Mouse (Mus musculus) midbrain, embryonic 16.5 days (tissue): ENCODE measurements at regions not wholly inside any gene's neighbourhood (a gene's known extent, or its start where the extent isn't known, plus 50 kb on each side); places are given as distances from the start of the nearest gene placed in this dataset.
"Not testable (repeated sequence)": the region's sequence is repeated elsewhere in the genome, so short reads cannot be mapped to it uniquely, and the experiment has no call there.

Source experiments
- ATAC-seq: fragments of 200-750 bp; cut with Nextera tagmentation; 2 replicates; pipeline ENCODE4 v1.8.0; 2017; ENCODE audit warnings: moderate TSS enrichment
- H3K27ac ChIP-seq: fragments of 300-500 bp; sonication (generic); 2 replicates; pipeline ENCODE4 v1.5.1; 2014; ENCODE audit warnings: mild to moderate bottlenecking, low read length, mixed read lengths
- H3K27me3 ChIP-seq: fragments of 300-500 bp; sonication (generic); 2 replicates; pipeline ENCODE4 v1.6.1; 2014; ENCODE audit warnings: low read depth, low read length, mixed read lengths; ENCODE audit not compliant: control insufficient read depth, insufficient read depth
- H3K36me3 ChIP-seq: fragments of 300-500 bp; sonication (generic); 2 replicates; pipeline ENCODE4 v1.6.1; 2014; ENCODE audit warnings: mild to moderate bottlenecking, low read length, moderate library complexity, mixed read lengths; ENCODE audit not compliant: control insufficient read depth, insufficient read depth
- H3K4me1 ChIP-seq: fragments of 300-500 bp; sonication (generic); 2 replicates; pipeline ENCODE4 v1.6.1; 2014; ENCODE audit warnings: mild to moderate bottlenecking, low read length, mixed read lengths; ENCODE audit not compliant: control insufficient read depth, insufficient read depth
- H3K4me2 ChIP-seq: fragments of 300-500 bp; sonication (generic); 2 replicates; pipeline ENCODE4 v1.6.1; 2014; ENCODE audit warnings: mild to moderate bottlenecking, low read length, mixed read lengths
- H3K4me3 ChIP-seq: fragments of 300-500 bp; sonication (generic); 2 replicates; pipeline ENCODE4 v1.5.1; 2014; ENCODE audit warnings: low read depth, mild to moderate bottlenecking, low read length, moderate library complexity, mixed read lengths
- H3K9ac ChIP-seq: fragments of 300-500 bp; sonication (generic); 2 replicates; pipeline ENCODE4 v1.6.1; 2014; ENCODE audit warnings: low read depth, low read length, mixed read lengths
- H3K9me3 ChIP-seq: fragments of 300-500 bp; sonication (generic); replicated peaks from 2 replicates; pipeline ENCODE4 v1.6.1; 2014; ENCODE audit warnings: mild to moderate bottlenecking, low read length, mixed read lengths; ENCODE audit not compliant: control insufficient read depth, poor library complexity, severe bottlenecking
- WGBS: fragments of 180-500 bp; shearing (Covaris S2); extraction: QIAGEN DNeasy Blood & Tissue Kit; methylation state at CpG from one replicate; pipeline ENCODE4 v1.1.7; 2014; 5-methylcytosine and 5-hydroxymethylcytosine counted together

GRCm38 (mm10) chr1:145910637-145911369 lies 583.8 kb upstream of the Brinp3 start:
- H3K4me2 ChIP-seq = no peak overlapping the region
- 68% methylated on average over 3 of the region's 3 CpGs for WGBS
- H3K9me3 ChIP-seq = no peaks in the 10 kb centered on the region
- H3K36me3 ChIP-seq = no peaks in the 10 kb centered on the region
- H3K27me3 ChIP-seq = no peaks in the 10 kb centered on the region
- H3K4me1 ChIP-seq = no peaks in the 10 kb centered on the region
- no peak overlapping the region for H3K27ac ChIP-seq
- ATAC-seq = peak; percentile 86
- H3K9ac ChIP-seq = no peak overlapping the region
- no peak overlapping the region for H3K4me3 ChIP-seq

- Histone ChIP-seq H3K4me1 (no peaks in the 10 kb centered on the region), H3K36me3 (no peaks in the 10 kb centered on the region), H3K27ac (no peak overlapping the region), H3K9ac (no peak overlapping the region), H3K9me3 (0 out of 2 replicates have a peak, but pooled peaks cover 3% of the 10 kb centered on the region), H3K4me2 (no peak overlapping the region), H3K27me3 (no peaks in the 10 kb centered on the region), H3K4me3 (no peak overlapping the region)
- 92% methylated on average over 5 of the region's 5 CpGs for WGBS
- ATAC-seq = no peak
Measured at GRCm38 (mm10) chr1:145935798-145936197, 558.8 kb upstream of the Brinp3 start.

DNA sequence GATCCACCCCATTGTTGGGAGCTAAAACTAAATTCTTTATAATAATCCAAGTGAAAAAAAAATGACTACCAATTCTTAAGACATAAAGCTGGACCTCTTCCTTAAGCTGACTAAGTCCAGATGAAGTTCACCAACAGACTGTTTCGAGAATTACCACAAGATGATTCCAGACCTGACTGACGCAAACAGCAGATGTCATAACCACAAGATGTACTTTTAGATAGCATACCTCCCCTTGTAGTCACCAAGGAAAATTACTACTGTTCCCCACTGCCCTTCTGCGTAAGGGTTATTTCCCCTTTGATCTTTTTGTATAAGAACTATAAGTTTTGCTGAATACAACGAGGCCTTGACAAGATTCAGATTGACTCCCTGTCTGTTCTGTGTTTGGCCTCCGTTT lies 536.8 kb upstream of the Brinp3 start:
- WGBS = 89% methylated on average over 5 of the region's 5 CpGs
- H3K4me2 ChIP-seq, H3K4me1 ChIP-seq, H3K36me3 ChIP-seq, H3K27ac ChIP-seq, ATAC-seq, H3K9me3 ChIP-seq, H3K4me3 ChIP-seq, H3K27me3 ChIP-seq, H3K9ac ChIP-seq: not testable (repeated sequence)

GRCm38 (mm10) chr1:145962303-145962702 lies 532.3 kb upstream of the Brinp3 start:
- no peaks in the 10 kb centered on the region for H3K36me3 ChIP-seq
- no peak overlapping the region for H3K9ac ChIP-seq
- no peak for ATAC-seq
- no peak overlapping the region for H3K4me2 ChIP-seq
- H3K9me3 ChIP-seq = no peaks in the 10 kb centered on the region
- H3K4me1 ChIP-seq = no peaks in the 10 kb centered on the region
- no peak overlapping the region for H3K27ac ChIP-seq
- H3K4me3 ChIP-seq = no peak overlapping the region
- H3K27me3 ChIP-seq = no peaks in the 10 kb centered on the region

DNA sequence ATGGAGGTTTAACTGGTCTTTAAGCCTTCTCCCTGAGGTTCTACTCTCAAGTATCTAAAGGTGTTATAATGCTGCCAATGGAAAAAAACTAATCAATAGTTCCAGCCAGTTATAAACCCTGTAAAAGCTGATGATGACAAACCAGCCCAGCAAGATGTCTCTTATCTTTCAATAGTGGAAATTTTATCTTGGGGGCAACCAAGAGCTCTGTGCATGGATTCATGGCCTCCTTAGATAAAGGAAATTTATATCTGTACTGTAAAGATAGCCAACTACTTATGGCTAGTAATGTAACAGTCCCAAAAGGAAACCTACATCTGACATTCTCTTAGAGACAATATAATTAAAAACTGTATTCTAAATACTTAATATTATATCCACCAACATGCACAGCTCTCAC lies 526.5 kb upstream of the Brinp3 start:
- Histone ChIP-seq H3K4me3 (no peak overlapping the region), H3K36me3 (no peaks in the 10 kb centered on the region), H3K27ac (no peak overlapping the region), H3K4me2 (no peak overlapping the region), H3K27me3 (no peaks in the 10 kb centered on the region), H3K9ac (no peak overlapping the region), H3K4me1 (no peaks in the 10 kb centered on the region), H3K9me3 (no peaks in the 10 kb centered on the region)
- ATAC-seq = no peak

DNA sequence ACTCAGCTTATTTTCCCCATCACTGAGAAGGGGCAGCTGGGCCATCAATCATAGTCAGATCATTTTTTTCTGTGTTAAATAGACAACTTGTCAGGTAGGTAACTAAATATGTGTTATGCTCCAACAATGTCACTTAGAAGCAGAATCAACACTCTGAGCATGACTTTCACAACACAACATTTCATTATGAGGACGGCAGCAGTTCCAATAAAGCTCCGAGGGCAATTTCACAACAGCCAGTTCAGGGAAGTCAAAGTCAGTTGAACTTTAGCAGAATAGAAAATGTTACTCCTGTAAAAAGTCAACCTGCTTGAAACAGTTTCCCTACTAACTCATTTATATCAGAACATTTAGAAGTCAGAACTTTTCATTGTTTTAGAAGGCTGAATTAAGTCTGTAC lies 522.1 kb upstream of the Brinp3 start:
- Histone ChIP-seq H3K27ac (no peak overlapping the region), H3K27me3 (no peaks in the 10 kb centered on the region), H3K36me3 (no peaks in the 10 kb centered on the region), H3K4me1 (no peaks in the 10 kb centered on the region), H3K4me2 (no peak overlapping the region), H3K4me3 (no peak overlapping the region), H3K9me3 (no peaks in the 10 kb centered on the region), H3K9ac (no peak overlapping the region)
- WGBS = 84% methylated on average over 2 of the region's 2 CpGs
- no peak for ATAC-seq

DNA sequence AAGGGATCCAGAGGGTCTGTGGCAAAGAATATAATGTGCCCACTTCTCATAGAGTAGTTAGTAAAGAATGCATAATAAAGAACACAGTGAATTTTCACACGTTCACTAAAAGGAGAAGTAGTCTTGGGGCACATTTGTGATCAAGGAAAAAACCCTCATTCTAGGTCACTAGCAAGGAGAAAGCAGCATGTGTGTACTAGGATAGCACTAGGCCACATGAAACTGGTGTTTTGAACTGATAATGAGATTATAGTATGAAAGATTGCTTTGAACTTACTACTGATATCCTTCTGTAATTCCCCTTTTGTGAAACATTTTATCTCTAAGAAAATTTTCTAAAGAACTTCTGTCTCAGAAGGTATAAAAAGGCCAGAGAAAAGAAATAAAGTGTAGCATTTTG lies 492.6 kb upstream of the Brinp3 start:
- no peak overlapping the region for H3K4me3 ChIP-seq
- H3K27me3 ChIP-seq = no peaks in the 10 kb centered on the region
- no peaks in the 10 kb centered on the region for H3K9me3 ChIP-seq
- H3K27ac ChIP-seq = no peak overlapping the region
- 73% methylated on average over 1 of the region's 1 CpGs for WGBS
- H3K4me2 ChIP-seq = no peak overlapping the region
- no peaks in the 10 kb centered on the region for H3K36me3 ChIP-seq
- H3K9ac ChIP-seq = no peak overlapping the region
- ATAC-seq = no peak
- H3K4me1 ChIP-seq = no peaks in the 10 kb centered on the region

- Histone ChIP-seq H3K27ac (no peak overlapping the region), H3K4me1 (no peaks in the 10 kb centered on the region), H3K9ac (no peak overlapping the region), H3K4me2 (no peak overlapping the region), H3K36me3 (no peaks in the 10 kb centered on the region), H3K9me3 (no peaks in the 10 kb centered on the region), H3K4me3 (no peak overlapping the region), H3K27me3 (no peaks in the 10 kb centered on the region)
- no peak for ATAC-seq
- WGBS = 84% methylated on average over 2 of the region's 2 CpGs
Measured at GRCm38 (mm10) chr1:146015075-146015474, 479.5 kb upstream of the Brinp3 start.

DNA sequence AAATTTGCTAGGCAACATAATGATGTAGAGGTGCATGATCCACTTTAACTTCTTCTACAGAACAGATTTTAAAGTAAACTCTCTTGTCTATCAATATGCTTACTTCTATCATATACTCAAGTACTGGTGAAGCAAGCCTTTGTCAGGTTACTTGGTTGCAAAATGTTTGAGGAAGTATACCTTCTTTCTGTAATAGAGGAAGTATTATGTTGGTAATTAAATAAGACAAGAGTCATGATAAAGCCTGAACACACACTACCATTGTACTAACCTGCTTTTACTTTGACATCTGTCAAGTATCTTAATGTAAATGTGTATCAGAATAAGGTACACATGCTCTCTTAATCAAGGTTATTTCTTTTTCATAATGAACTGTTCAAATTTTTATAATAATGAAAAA lies 467.9 kb upstream of the Brinp3 start:
- ATAC-seq = no peak
- H3K9ac ChIP-seq = no peak overlapping the region
- H3K36me3 ChIP-seq = no peaks in the 10 kb centered on the region
- H3K4me1 ChIP-seq = no peaks in the 10 kb centered on the region
- H3K27me3 ChIP-seq = no peaks in the 10 kb centered on the region
- no peak overlapping the region for H3K4me3 ChIP-seq
- H3K27ac ChIP-seq = no peak overlapping the region
- no peak overlapping the region for H3K4me2 ChIP-seq
- no peaks in the 10 kb centered on the region for H3K9me3 ChIP-seq
